Mouse (Mus musculus): ENCODE data around the gene Cep170b.

- TF ChIP-seq POLR2A (IDR thresholded peaks at IDR 0.05; ENCODE audit: borderline replicate concordance, extremely low read depth, low read depth, low read length) (no peak), CTCF (IDR thresholded peaks at IDR 0.05; ENCODE audit: insufficient read depth, low read length) (peak; percentile 82)
Measured at GRCm38 (mm10) chr12:112717140-112717539, 3.1 kb upstream of the Cep170b start.

All from lung, adult 2 months (tissue).